Mouse (Mus musculus) MEL (cell line): Measurements from ENCODE around the gene Taf11. TPM values are rescaled to one million over a fixed set of nuclear protein-coding genes. Genes with fewer than 3 reads are reported as not detected.

Source experiments
- DNase-seq: peaks from one replicate; pipeline ENCODE4 v3.0.0; 2011; ENCODE audit warnings: low read depth, low spot score
- H3K27ac ChIP-seq: 2 replicates; pipeline ENCODE4 v1.5.1; 2012; ENCODE audit warnings: low read depth, mild to moderate bottlenecking, control low read depth, low read length, moderate library complexity; ENCODE audit not compliant: control insufficient read depth
- H3K27me3 ChIP-seq, 2 experiments: fragments of 150-350 bp in 1 of 2; sonication (generic) in 1 of 2; 2 replicates each; pipeline ENCODE4 v1.6.1; 2012; ENCODE audit warnings: low read length in 2 of 2, mild to moderate bottlenecking in 2 of 2, improper control_type of control experiment in 1 of 2, moderate library complexity in 1 of 2; ENCODE audit not compliant: insufficient read depth in 2 of 2, control insufficient read depth in 1 of 2
- H3K36me3 ChIP-seq, 2 experiments: 2 replicates each; pipeline ENCODE4 v1.6.1; 2012 to 2014; ENCODE audit warnings: low read length in 2 of 2, improper control_type of control experiment in 1 of 2, inconsistent platforms in 1 of 2, mild to moderate bottlenecking in 1 of 2; ENCODE audit not compliant: insufficient read depth in 2 of 2, control insufficient read depth in 1 of 2
- H3K4me1 ChIP-seq, 2 experiments: fragments of 150-350 bp in 1 of 2; sonication (generic) in 1 of 2; 2 replicates each; pipeline ENCODE4 v1.6.1; 2012; ENCODE audit warnings: low read length in 2 of 2, improper control_type of control experiment in 1 of 2, mild to moderate bottlenecking in 1 of 2; ENCODE audit not compliant: insufficient read depth in 2 of 2, control insufficient read depth in 1 of 2
- H3K4me3 ChIP-seq, 2 experiments: fragments of 150-350 bp in 1 of 2; sonication (generic) in 1 of 2; 2 replicates each; pipeline ENCODE4 v1.5.1; 2012; ENCODE audit warnings: low read depth in 2 of 2, low read length in 2 of 2, mild to moderate bottlenecking in 2 of 2, moderate library complexity in 2 of 2, control low read depth in 1 of 2, improper control_type of control experiment in 1 of 2; ENCODE audit not compliant: control insufficient read depth in 1 of 2, insufficient read depth in 1 of 2
- H3K79me2 ChIP-seq: 2 replicates; pipeline ENCODE4 v1.6.1; 2012; ENCODE audit warnings: mild to moderate bottlenecking, low read length, moderate library complexity; ENCODE audit not compliant: control insufficient read depth, poor library complexity, insufficient read depth
- H3K9ac ChIP-seq: 2 replicates; pipeline ENCODE4 v1.6.1; 2012; ENCODE audit warnings: low read depth, mild to moderate bottlenecking, control low read depth, low read length, moderate library complexity; ENCODE audit not compliant: control insufficient read depth, poor library complexity, severe bottlenecking
- H3K9me3 ChIP-seq: fragments of 150-350 bp; sonication (generic); replicated peaks from 2 replicates; pipeline ENCODE4 v1.6.1; 2012; ENCODE audit warnings: mild to moderate bottlenecking, low read length, improper control_type of control experiment, moderate library complexity; ENCODE audit not compliant: insufficient read depth
- E2F4 ChIP-seq: IDR thresholded peaks from 2 replicates; pipeline ENCODE4 v1.6.1; 2011; ENCODE audit warnings: low read depth, low read length, improper control_type of control experiment, borderline replicate concordance
- ELF1 ChIP-seq: IDR thresholded peaks from 2 replicates; pipeline ENCODE4 v1.6.1; 2014; ENCODE audit warnings: low read depth, mild to moderate bottlenecking, inconsistent platforms, low read length, improper control_type of control experiment, moderate library complexity
- EP300 ChIP-seq, 2 experiments: IDR thresholded peaks; 2 replicates each; pipeline ENCODE4 v1.6.1; 2011; ENCODE audit warnings: improper control_type of control experiment in 2 of 2, low read length in 2 of 2, low read depth in 1 of 2, mild to moderate bottlenecking in 1 of 2
- ETS1 ChIP-seq: IDR thresholded peaks from 2 replicates; pipeline ENCODE4 v1.6.1; 2012; ENCODE audit warnings: low read depth, mild to moderate bottlenecking, inconsistent platforms, low read length, improper control_type of control experiment, moderate library complexity
- GABPA ChIP-seq: IDR thresholded peaks from 2 replicates; pipeline ENCODE4 v1.6.1; 2012; ENCODE audit warnings: low read depth, mild to moderate bottlenecking, inconsistent platforms, low read length, improper control_type of control experiment, moderate library complexity
- HCFC1 ChIP-seq: IDR thresholded peaks from 2 replicates; pipeline ENCODE4 v1.6.1; 2012; ENCODE audit warnings: low read depth, mild to moderate bottlenecking, inconsistent platforms, low read length, improper control_type of control experiment, moderate library complexity
- KAT2A ChIP-seq: conservative IDR thresholded peaks from 2 replicates; pipeline ENCODE4 v1.6.1; 2012; ENCODE audit warnings: low read depth, low read length, improper control_type of control experiment, inconsistent platforms
- MAFK ChIP-seq: IDR thresholded peaks from 2 replicates; pipeline ENCODE4 v1.6.1; 2011; ENCODE audit warnings: low read depth, mild to moderate bottlenecking, low read length, improper control_type of control experiment, borderline replicate concordance
- POLR2A ChIP-seq, 2 experiments: IDR thresholded peaks; 2 replicates each; pipeline ENCODE4 v1.6.1; 2011 to 2012; ENCODE audit warnings: low read length in 2 of 2, mild to moderate bottlenecking in 2 of 2, control low read depth in 1 of 2, improper control_type of control experiment in 1 of 2, low read depth in 1 of 2, moderate library complexity in 1 of 2; ENCODE audit not compliant: control insufficient read depth in 1 of 2, insufficient read depth in 1 of 2, poor library complexity in 1 of 2
- TBP ChIP-seq: IDR thresholded peaks from 2 replicates; pipeline ENCODE4 v1.8.0; 2011; ENCODE audit warnings: low read depth, low read length, improper control_type of control experiment
- UBTF ChIP-seq: IDR thresholded peaks from 2 replicates; pipeline ENCODE4 v1.6.1; 2012; ENCODE audit warnings: low read depth, mild to moderate bottlenecking, inconsistent platforms, low read length, improper control_type of control experiment, moderate library complexity, borderline replicate concordance; ENCODE audit not compliant: insufficient read depth
- USF2 ChIP-seq, 2 experiments: IDR thresholded peaks; 2 replicates each; pipeline ENCODE4 v1.6.1; 2011 to 2012; ENCODE audit warnings: improper control_type of control experiment in 2 of 2, low read length in 2 of 2, borderline replicate concordance in 1 of 2, inconsistent platforms in 1 of 2, low read depth in 1 of 2, mild to moderate bottlenecking in 1 of 2; ENCODE audit not compliant: insufficient read depth in 1 of 2
- ZKSCAN1 ChIP-seq: IDR thresholded peaks from 2 replicates; pipeline ENCODE4 v1.6.1; 2012; ENCODE audit warnings: low read depth, mild to moderate bottlenecking, inconsistent platforms, low read length, improper control_type of control experiment, moderate library complexity
- ZMIZ1 ChIP-seq: IDR thresholded peaks from 2 replicates; pipeline ENCODE4 v1.6.1; 2012; ENCODE audit warnings: low read depth, mild to moderate bottlenecking, inconsistent platforms, low read length, improper control_type of control experiment, moderate library complexity
- polyA plus RNA-seq, 2 experiments: library from polyadenylated mRNA; stranded (reverse) in 1 of 2; unstranded in 1 of 2; fragments of >175 nt in 1 of 2; fragments of >200 nt in 1 of 2; gene quantifications; 2 replicates each; pipeline versions ENCODE4 v1.2.1 to v1.2.4; 2012; ENCODE audit warnings: low replicate concordance in 2 of 2, low read depth in 1 of 2; ENCODE audit not compliant: insufficient read length in 2 of 2, insufficient read depth in 1 of 2, missing spikeins in 1 of 2
- total RNA-seq: library from RNA; depleted of rRNA; stranded (reverse); fragments of 300-350 nt; gene quantifications from 2 replicates; pipeline ENCODE4 v1.2.3, GENCODE M21; 2012

The Taf11 gene
- total and polyA plus RNA-seq, 3 experiments = 45.7 to 77.8 TPM; not detected in 1

- H3K4me1 ChIP-seq = no peaks in the 10 kb centered on the region
- TF ChIP-seq POLR2A (IDR thresholded peaks at IDR 0.05; ENCODE audit: control insufficient read depth in 1 of 2, insufficient read depth in 1 of 2, low read depth in 1 of 2, low read length in 2 of 2, poor library complexity in 1 of 2) (no peak), ZMIZ1 (no peak), TBP (no peak), MAFK (no peak)
- TF ChIP-seq, all 39 proteins: peak for 0
- H3K4me3 ChIP-seq = no peak overlapping the region
Measured at GRCm38 (mm10) chr17:27939028-27939427, 29.4 kb upstream of the Taf11 start.

GRCm38 (mm10) chr17:27938121-27938754 lies 28.6 kb upstream of the Taf11 start:
- H3K27ac ChIP-seq = no peak overlapping the region
- H3K36me3 ChIP-seq = no peaks in the 10 kb centered on the region
- H3K27me3 ChIP-seq = no peaks in the 10 kb centered on the region
- no peak overlapping the region for H3K4me3 ChIP-seq
- H3K79me2 ChIP-seq = no peaks in the 10 kb centered on the region
- DNase-seq = no peak
- no peaks in the 10 kb centered on the region for H3K9me3 ChIP-seq
- TF ChIP-seq ZKSCAN1 = no peak
- TF ChIP-seq EP300 (IDR thresholded peaks at IDR 0.05; ENCODE audit: low read depth in 1 of 2, low read length in 2 of 2) = no peak
- no peak for TF ChIP-seq GABPA
- no peak for TF ChIP-seq ELF1
- no peak for TF ChIP-seq MAFK
- no peak for TF ChIP-seq ETS1
- no peak for TF ChIP-seq KAT2A
- no peak for TF ChIP-seq USF2 (IDR thresholded peaks at IDR 0.05; ENCODE audit: borderline replicate concordance in 1 of 2, insufficient read depth in 1 of 2, low read depth in 1 of 2, low read length in 2 of 2)
- no peak for TF ChIP-seq HCFC1
- TF ChIP-seq E2F4 = no peak
- TF ChIP-seq UBTF = no peak
- TF ChIP-seq, all 39 proteins: peak for 0
- Histone ChIP-seq H3K9ac (no peak overlapping the region), H3K4me1 (no peaks in the 10 kb centered on the region)

More at GRCm38 (mm10) chr17:27939028-27939427, 29.4 kb upstream of the Taf11 start:
- no peaks in the 10 kb centered on the region for H3K9me3 ChIP-seq
- H3K36me3 ChIP-seq = no peaks in the 10 kb centered on the region
- H3K9ac ChIP-seq = no peak overlapping the region
- no peak overlapping the region for H3K27ac ChIP-seq
- H3K27me3 ChIP-seq = no peaks in the 10 kb centered on the region
- peak; percentile 11 for DNase-seq
- no peaks in the 10 kb centered on the region for H3K79me2 ChIP-seq
